Mouse (Mus musculus) MEL (cell line): Measurements from ENCODE around the gene Fcrl5. TPM values are rescaled to one million over a fixed set of nuclear protein-coding genes. Genes with fewer than 3 reads are reported as not detected.

Experiments used
- DNase-seq: peaks from one replicate; pipeline ENCODE4 v3.0.0; 2011; ENCODE audit warnings: low read depth, low spot score
- H3K27ac ChIP-seq: 2 replicates; pipeline ENCODE4 v1.5.1; 2012; ENCODE audit warnings: low read depth, mild to moderate bottlenecking, control low read depth, low read length, moderate library complexity; ENCODE audit not compliant: control insufficient read depth
- H3K27me3 ChIP-seq, 2 experiments: fragments of 150-350 bp in 1 of 2; sonication (generic) in 1 of 2; 2 replicates each; pipeline ENCODE4 v1.6.1; 2012; ENCODE audit warnings: low read length in 2 of 2, mild to moderate bottlenecking in 2 of 2, improper control_type of control experiment in 1 of 2, moderate library complexity in 1 of 2; ENCODE audit not compliant: insufficient read depth in 2 of 2, control insufficient read depth in 1 of 2
- H3K36me3 ChIP-seq, 2 experiments: 2 replicates each; pipeline ENCODE4 v1.6.1; 2012 to 2014; ENCODE audit warnings: low read length in 2 of 2, improper control_type of control experiment in 1 of 2, inconsistent platforms in 1 of 2, mild to moderate bottlenecking in 1 of 2; ENCODE audit not compliant: insufficient read depth in 2 of 2, control insufficient read depth in 1 of 2
- H3K4me1 ChIP-seq, 2 experiments: fragments of 150-350 bp in 1 of 2; sonication (generic) in 1 of 2; 2 replicates each; pipeline ENCODE4 v1.6.1; 2012; ENCODE audit warnings: low read length in 2 of 2, improper control_type of control experiment in 1 of 2, mild to moderate bottlenecking in 1 of 2; ENCODE audit not compliant: insufficient read depth in 2 of 2, control insufficient read depth in 1 of 2
- H3K4me3 ChIP-seq, 2 experiments: fragments of 150-350 bp in 1 of 2; sonication (generic) in 1 of 2; 2 replicates each; pipeline ENCODE4 v1.5.1; 2012; ENCODE audit warnings: low read depth in 2 of 2, low read length in 2 of 2, mild to moderate bottlenecking in 2 of 2, moderate library complexity in 2 of 2, control low read depth in 1 of 2, improper control_type of control experiment in 1 of 2; ENCODE audit not compliant: control insufficient read depth in 1 of 2, insufficient read depth in 1 of 2
- H3K79me2 ChIP-seq: 2 replicates; pipeline ENCODE4 v1.6.1; 2012; ENCODE audit warnings: mild to moderate bottlenecking, low read length, moderate library complexity; ENCODE audit not compliant: control insufficient read depth, poor library complexity, insufficient read depth
- H3K9ac ChIP-seq: 2 replicates; pipeline ENCODE4 v1.6.1; 2012; ENCODE audit warnings: low read depth, mild to moderate bottlenecking, control low read depth, low read length, moderate library complexity; ENCODE audit not compliant: control insufficient read depth, poor library complexity, severe bottlenecking
- H3K9me3 ChIP-seq: fragments of 150-350 bp; sonication (generic); replicated peaks from 2 replicates; pipeline ENCODE4 v1.6.1; 2012; ENCODE audit warnings: mild to moderate bottlenecking, low read length, improper control_type of control experiment, moderate library complexity; ENCODE audit not compliant: insufficient read depth
- CHD1 ChIP-seq: IDR thresholded peaks from 2 replicates; pipeline ENCODE4 v1.6.1; 2012; ENCODE audit warnings: low read depth, mild to moderate bottlenecking, inconsistent platforms, low read length, improper control_type of control experiment
- CTCF ChIP-seq, 3 experiments: IDR thresholded peaks in 2 of 3; conservative IDR thresholded peaks in 1 of 3; 2 replicates each; pipeline ENCODE4 v1.5.1; 2011 to 2012; ENCODE audit warnings: low read length in 3 of 3, low read depth in 2 of 3, mild to moderate bottlenecking in 2 of 3, improper control_type of control experiment in 1 of 3, inconsistent platforms in 1 of 3, mixed read lengths in 1 of 3, moderate library complexity in 1 of 3; ENCODE audit not compliant: control insufficient read depth in 1 of 3, insufficient read depth in 1 of 3, poor library complexity in 1 of 3, severe bottlenecking in 1 of 3
- E2F4 ChIP-seq: IDR thresholded peaks from 2 replicates; pipeline ENCODE4 v1.6.1; 2011; ENCODE audit warnings: low read depth, low read length, improper control_type of control experiment, borderline replicate concordance
- ELF1 ChIP-seq: IDR thresholded peaks from 2 replicates; pipeline ENCODE4 v1.6.1; 2014; ENCODE audit warnings: low read depth, mild to moderate bottlenecking, inconsistent platforms, low read length, improper control_type of control experiment, moderate library complexity
- EP300 ChIP-seq, 2 experiments: IDR thresholded peaks; 2 replicates each; pipeline ENCODE4 v1.6.1; 2011; ENCODE audit warnings: improper control_type of control experiment in 2 of 2, low read length in 2 of 2, low read depth in 1 of 2, mild to moderate bottlenecking in 1 of 2
- ETS1 ChIP-seq: IDR thresholded peaks from 2 replicates; pipeline ENCODE4 v1.6.1; 2012; ENCODE audit warnings: low read depth, mild to moderate bottlenecking, inconsistent platforms, low read length, improper control_type of control experiment, moderate library complexity
- GATA1 ChIP-seq: IDR thresholded peaks from 2 replicates; pipeline ENCODE4 v1.6.1; 2011; ENCODE audit warnings: low read depth, low read length, improper control_type of control experiment
- HCFC1 ChIP-seq: IDR thresholded peaks from 2 replicates; pipeline ENCODE4 v1.6.1; 2012; ENCODE audit warnings: low read depth, mild to moderate bottlenecking, inconsistent platforms, low read length, improper control_type of control experiment, moderate library complexity
- JUND ChIP-seq: IDR thresholded peaks from 2 replicates; pipeline ENCODE4 v1.6.1; 2011; ENCODE audit warnings: low read depth, mild to moderate bottlenecking, improper control_type of control experiment, low read length
- MAFK ChIP-seq: IDR thresholded peaks from 2 replicates; pipeline ENCODE4 v1.6.1; 2011; ENCODE audit warnings: low read depth, mild to moderate bottlenecking, low read length, improper control_type of control experiment, borderline replicate concordance
- MAX ChIP-seq: IDR thresholded peaks from 2 replicates; pipeline ENCODE4 v1.6.1; 2011; ENCODE audit warnings: low read length, improper control_type of control experiment
- MXI1 ChIP-seq: IDR thresholded peaks from 2 replicates; pipeline ENCODE4 v1.6.1; 2011; ENCODE audit warnings: mild to moderate bottlenecking, low read depth, low read length, improper control_type of control experiment
- MYB ChIP-seq: IDR thresholded peaks from 2 replicates; pipeline ENCODE4 v1.6.1; 2011; ENCODE audit warnings: mild to moderate bottlenecking, low read depth, low read length, improper control_type of control experiment
- NELFE ChIP-seq: IDR thresholded peaks from 2 replicates; pipeline ENCODE4 v1.6.1; 2011; ENCODE audit warnings: low read depth, low read length, improper control_type of control experiment
- POLR2AphosphoS2 ChIP-seq: IDR thresholded peaks from 2 replicates; pipeline ENCODE4 v1.6.1; 2011; ENCODE audit warnings: low read length, improper control_type of control experiment
- RAD21 ChIP-seq: IDR thresholded peaks from 2 replicates; pipeline ENCODE4 v1.6.1; 2011; ENCODE audit warnings: mild to moderate bottlenecking, low read depth, low read length, improper control_type of control experiment
- SIN3A ChIP-seq: IDR thresholded peaks from 2 replicates; pipeline ENCODE4 v1.6.1; 2012; ENCODE audit warnings: low read length, improper control_type of control experiment, inconsistent platforms
- SMC3 ChIP-seq: IDR thresholded peaks from 2 replicates; pipeline ENCODE4 v1.6.1; 2011; ENCODE audit warnings: low read depth, low read length, improper control_type of control experiment
- TAL1 ChIP-seq: IDR thresholded peaks from 2 replicates; pipeline ENCODE4 v1.6.1; 2012; ENCODE audit warnings: mild to moderate bottlenecking, inconsistent platforms, low read length, moderate library complexity, mixed read lengths
- TBP ChIP-seq: IDR thresholded peaks from 2 replicates; pipeline ENCODE4 v1.8.0; 2011; ENCODE audit warnings: low read depth, low read length, improper control_type of control experiment
- ZMIZ1 ChIP-seq: IDR thresholded peaks from 2 replicates; pipeline ENCODE4 v1.6.1; 2012; ENCODE audit warnings: low read depth, mild to moderate bottlenecking, inconsistent platforms, low read length, improper control_type of control experiment, moderate library complexity
- polyA plus RNA-seq, 2 experiments: library from polyadenylated mRNA; stranded (reverse) in 1 of 2; unstranded in 1 of 2; fragments of >175 nt in 1 of 2; fragments of >200 nt in 1 of 2; gene quantifications; 2 replicates each; pipeline versions ENCODE4 v1.2.1 to v1.2.4; 2012; ENCODE audit warnings: low replicate concordance in 2 of 2, low read depth in 1 of 2; ENCODE audit not compliant: insufficient read length in 2 of 2, insufficient read depth in 1 of 2, missing spikeins in 1 of 2
- total RNA-seq: library from RNA; depleted of rRNA; stranded (reverse); fragments of 300-350 nt; gene quantifications from 2 replicates; pipeline ENCODE4 v1.2.3, GENCODE M21; 2012

Fcrl5 gene
- total and polyA plus RNA-seq, 3 experiments, result 0.03 TPM; not detected in 2

GRCm38 (mm10) chr3:87529568-87529967 lies 94.0 kb downstream of the Fcrl5 start (continued):
- peak; percentile 48 to 69; a peak in 3 of 4 replicates for TF ChIP-seq EP300 (IDR thresholded peaks at IDR 0.05; ENCODE audit: low read depth in 1 of 2, low read length in 2 of 2)

GRCm38 (mm10) chr3:87530234-87530633 lies 94.7 kb downstream of the Fcrl5 start:
- Histone ChIP-seq H3K4me3 (no peak overlapping the region), H3K27ac (no peak overlapping the region), H3K36me3 (peaks cover 8 to 9% of the 10 kb centered on the region in 2 experiments), H3K79me2 (peaks cover 11% of the 10 kb centered on the region), H3K9ac (no peak overlapping the region), H3K4me1 (0 out of 4 replicates have a peak, but pooled peaks cover 0 to 7% of the 10 kb centered on the region in 2 experiments), H3K27me3 (no peaks in the 10 kb centered on the region)
- DNase-seq, result no peak
- TF ChIP-seq TAL1 (no peak), MAFK (no peak), MYB (no peak), HCFC1 (no peak), SMC3 (no peak), MAX (no peak), ETS1 (no peak), E2F4 (no peak), ZMIZ1 (no peak), GATA1 (no peak), CHD1 (no peak), NELFE (no peak), MXI1 (no peak), JUND (no peak), TBP (no peak), CTCF (IDR thresholded peaks at IDR 0.05 in 2 of 3, conservative IDR thresholded peaks at IDR 0.05 in 1 of 3; ENCODE audit: control insufficient read depth in 1 of 3, insufficient read depth in 1 of 3, low read depth in 2 of 3, low read length in 3 of 3, poor library complexity in 1 of 3, severe bottlenecking in 1 of 3) (no peak), ELF1 (no peak), RAD21 (no peak), SIN3A (no peak), POLR2AphosphoS2 (no peak)
- TF ChIP-seq, all 39 proteins: peak for 0
- no peaks in the 10 kb centered on the region for H3K9me3 ChIP-seq
